Mouse (Mus musculus) kidney, postnatal 25 days (tissue): ENCODE measurements around the gene Gm10428.
"Not testable (repeated sequence)": the region's sequence is repeated elsewhere in the genome, so short reads cannot be mapped to it uniquely, and the experiment has no call there.

ENCODE experiments used
- DNase-seq, 2 experiments: peaks; one replicate each; pipeline ENCODE4 v3.0.0; 2021; ENCODE audit warnings: mixed read lengths in 2 of 2

Gene Gm10428

GRCm38 (mm10) chr11:62752780-62753179 lies at the start of gene Gm10428:
Gm10428 (plus strand) TSS chr11:62753100.
- DNase-seq = no peak

GRCm38 (mm10) chr11:62706141-62706540 lies 46.8 kb upstream of the Gm10428 start:
- DNase-seq = no peak

- DNase-seq = no peak
Observed at GRCm38 (mm10) chr11:62708252-62708651, 44.6 kb upstream of the Gm10428 start.

GRCm38 (mm10) chr11:62710657-62711056 lies 42.2 kb upstream of the Gm10428 start:
- no peak for DNase-seq

- no peak for DNase-seq
Observed at GRCm38 (mm10) chr11:62728276-62728675, 24.6 kb upstream of the Gm10428 start.

GRCm38 (mm10) chr11:62731311-62732021 lies 21.4 kb upstream of the Gm10428 start, which contains the start of gene Zfp287:
Zfp287 (minus strand) TSS chr11:62731905.
- DNase-seq = peak; percentile 84 to 93

GRCm38 (mm10) chr11:62732022-62732387 lies 20.9 kb upstream of the Gm10428 start:
- no peak for DNase-seq

- no peak for DNase-seq
Observed at GRCm38 (mm10) chr11:62732665-62733064, 20.2 kb upstream of the Gm10428 start.

- DNase-seq = no peak
Observed at GRCm38 (mm10) chr11:62741186-62741585, 11.7 kb upstream of the Gm10428 start.

GRCm38 (mm10) chr11:62742261-62742957 lies 10.5 kb upstream of the Gm10428 start:
- no peak for DNase-seq

- DNase-seq = peak; percentile 69 to 81
Observed at GRCm38 (mm10) chr11:62744103-62744502, 8.8 kb upstream of the Gm10428 start.

- DNase-seq = peak; percentile 80 to 85
Observed at GRCm38 (mm10) chr11:62746001-62746533, 6.8 kb upstream of the Gm10428 start.

GRCm38 (mm10) chr11:62747227-62747626 lies 5.7 kb upstream of the Gm10428 start:
- DNase-seq = no peak

- no peak for DNase-seq
Observed at GRCm38 (mm10) chr11:62748062-62748461, 4.8 kb upstream of the Gm10428 start.

GRCm38 (mm10) chr11:62749445-62749844 lies 3.5 kb upstream of the Gm10428 start:
- not testable (repeated sequence) for DNase-seq

- no peak for DNase-seq
Observed at GRCm38 (mm10) chr11:62752191-62752590, 709 bp upstream of the Gm10428 start.

- peak; percentile 99 for DNase-seq
Observed at GRCm38 (mm10) chr11:62756456-62757142, 3.7 kb downstream of the Gm10428 start.

- no peak for DNase-seq
Observed at GRCm38 (mm10) chr11:62757143-62757507, 4.2 kb downstream of the Gm10428 start.

- DNase-seq = no peak
Observed at GRCm38 (mm10) chr11:62757906-62758305, 5.0 kb downstream of the Gm10428 start.

GRCm38 (mm10) chr11:62758491-62758890 lies 5.6 kb downstream of the Gm10428 start:
- no peak for DNase-seq

- DNase-seq = no peak
Observed at GRCm38 (mm10) chr11:62760755-62761457, 8.0 kb downstream of the Gm10428 start.

- no peak for DNase-seq
Observed at GRCm38 (mm10) chr11:62776510-62776909, 23.6 kb downstream of the Gm10428 start.
